Mouse (Mus musculus): ENCODE results near the gene Gm21988.

DNA sequence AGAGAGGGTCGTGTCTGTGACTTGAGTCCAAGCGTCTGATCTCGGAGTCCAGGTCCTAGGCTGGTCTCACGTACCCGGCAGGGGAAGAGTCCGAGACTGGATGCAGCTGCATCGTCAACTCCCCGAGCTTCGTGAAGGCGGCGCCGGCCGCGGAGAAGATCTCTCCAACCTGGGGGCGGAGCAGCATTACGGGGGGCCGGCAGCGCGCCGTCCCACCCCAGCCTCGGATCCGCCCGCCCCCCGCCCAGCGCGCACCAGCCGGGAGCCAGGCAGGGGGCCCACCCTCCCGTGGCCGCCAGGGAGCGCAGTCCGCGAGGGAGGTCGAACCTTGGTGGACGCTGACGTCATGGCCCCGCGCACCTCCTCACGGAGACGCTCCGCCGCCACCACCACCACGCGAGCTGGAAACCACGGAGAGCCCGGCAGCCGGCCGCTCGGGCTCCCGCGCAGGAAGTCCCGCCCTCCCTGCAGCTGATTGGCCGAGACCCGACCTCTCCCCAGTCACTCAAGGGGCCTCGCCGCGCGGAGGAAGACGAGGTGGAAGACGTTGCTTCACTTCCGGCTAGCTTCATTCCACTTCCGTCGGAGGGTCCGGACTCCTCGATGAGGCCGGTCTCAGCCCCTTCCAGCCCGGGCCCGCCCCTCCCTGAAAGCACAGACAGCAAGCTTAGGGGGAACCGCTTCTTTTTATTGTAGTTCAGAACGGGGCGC, 2.0 kb downstream of the Gm21988 start, which contains the start of gene 0610010K14Rik:
- TF ChIP-seq POLR2AphosphoS5 (IDR thresholded peaks at IDR 0.05; ENCODE audit: insufficient replicate concordance, low read depth, low read length) (no peak), GATA1 (IDR thresholded peaks at IDR 0.05; ENCODE audit: borderline replicate concordance, low read length) (no peak), CTCF (IDR thresholded peaks at IDR 0.05; ENCODE audit: low read depth, low read length) (no peak), TAL1 (conservative IDR thresholded peaks at IDR 0.05; ENCODE audit: low read depth, low read length) (no peak), GATA2 (IDR thresholded peaks at IDR 0.05; ENCODE audit: borderline replicate concordance, low read depth, low read length) (no peak)

Measured in G1E (cell line).